8 mouse cellular contexts compared by ENCODE assay signal in the genomic region with DNA sequence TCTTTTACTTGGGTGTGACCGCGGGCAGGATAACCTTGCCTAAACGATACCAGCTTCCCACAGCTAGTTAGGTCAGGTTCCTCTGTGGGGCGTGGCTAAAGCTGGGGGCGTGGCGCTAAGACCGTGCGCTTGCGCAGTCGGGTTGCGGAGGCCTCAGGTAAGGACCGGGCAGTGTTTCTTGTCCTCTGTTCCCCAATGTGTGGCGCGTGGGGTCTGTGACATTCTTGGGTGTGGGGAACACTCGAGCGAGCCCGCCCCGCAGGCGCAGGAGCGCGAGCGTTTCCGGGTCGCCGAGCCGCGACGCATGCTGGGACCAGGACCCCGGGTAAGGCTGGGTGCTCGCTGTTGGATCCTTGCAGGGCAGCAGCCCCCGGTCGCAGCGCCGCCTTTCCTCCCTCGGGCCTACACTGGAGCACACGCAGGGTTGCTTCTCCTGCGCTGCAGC. TPM values are rescaled to one million over a fixed set of nuclear protein-coding genes. Genes with fewer than 3 reads are reported as not detected.
DNase-seq lines count a peak whose midpoint lies in the region; ATAC-seq and TF ChIP-seq lines count a peak whose summit lies in the region.

Gene Cebpzos (plus strand): TSS at position 132 of the 445 bp plus-strand sequence.

- peak within 1 kb of the TSS; percentile 75 for H3K4me3 ChIP-seq in gastrocnemius, adult 2 months
- H3K4me3 ChIP-seq in hindbrain, postnatal 0 days (ENCODE audit: low read length): peak within 1 kb of the TSS; percentile 72
- peak within 1 kb of the TSS; percentile 83 for H3K4me3 ChIP-seq in left cerebral cortex, adult 2 months

- under 1% methylated on average over 37 of the region's 37 CpGs for WGBS in hindbrain, postnatal 0 days

- H3K27ac ChIP-seq in gastrocnemius, adult 2 months: peak within 1 kb of the TSS; percentile 92
- peak within 1 kb of the TSS; percentile 84 for H3K27ac ChIP-seq in hindbrain, postnatal 0 days
- H3K27ac ChIP-seq in left cerebral cortex, adult 2 months: peak within 1 kb of the TSS; percentile 84

- peaks cover 10% of the 10 kb centered on the region; the same call in 1 of the 2 replicates for H3K36me3 ChIP-seq in hindbrain, postnatal 0 days (ENCODE audit: insufficient read depth, low read length)

- H3K9ac ChIP-seq in hindbrain, postnatal 0 days (replicated peaks; ENCODE audit: low read length): peak within 1 kb of the TSS; percentile 87

- peak; percentile 95 for DNase-seq in WW6 (ENCODE audit: low read depth, low spot score)
- DNase-seq in cerebellum, postnatal 4 days (ENCODE audit: low spot score in 2 of 2): peak; percentile 72 to 76
- DNase-seq in gastrocnemius, adult 2 months: peak; percentile 86
- peak; percentile 94 for DNase-seq in hindbrain, postnatal 0 days (ENCODE audit: low spot score)
- peak; percentile 86 to 87 for DNase-seq in left cerebral cortex, adult 2 months (ENCODE audit: extremely low spot score in 1 of 2, low spot score in 2 of 2)
- DNase-seq in right cerebral cortex, adult 2 months (ENCODE audit: low spot score in 2 of 2): peak; percentile 85
- peak; percentile 85 for DNase-seq in urinary bladder, postnatal 14 days (ENCODE audit: low spot score)

- no peaks in the 10 kb centered on the region for H3K9me3 ChIP-seq in hindbrain, postnatal 0 days (ENCODE audit: low read length)

- intact Hi-C loops in gastrocnemius, adult 2 months (cut with DNase I): loop anchor here (2.0 to 5.0 kb wide), 2 partner anchors 20 to 79 kb away; partner anchors contain the start of genes Cebpz, Gpatch11, Heatr5b and Ndufaf7
- intact Hi-C loops in left cerebral cortex, adult 2 months (cut with DNase I): loop anchor here (2.0 kb wide), 2 partner anchors 20 to 82 kb away; partner anchors contain the start of genes Cebpz, Gpatch11, Heatr5b and Ndufaf7

- peak within 1 kb of the TSS; percentile 89 for H3K4me2 ChIP-seq in hindbrain, postnatal 0 days (ENCODE audit: low read depth, low read length)

- TF ChIP-seq CTCF in gastrocnemius, adult 2 months (IDR thresholded peaks at IDR 0.05): no peak
- no peak; the same call in 1 of the 2 replicates for TF ChIP-seq CTCF in hindbrain, postnatal 0 days (IDR thresholded peaks at IDR 0.05; ENCODE audit: low read depth)
- TF ChIP-seq CTCF in left cerebral cortex, adult 2 months (IDR thresholded peaks at IDR 0.05): no peak

- H3K27me3 ChIP-seq in hindbrain, postnatal 0 days (ENCODE audit: insufficient read depth, low read length): no peaks in the 10 kb centered on the region

- peak; percentile 96 for ATAC-seq in hindbrain, postnatal 0 days
- peak; percentile 91 for ATAC-seq in megakaryocyte, adult 5-6 weeks (ENCODE audit: poor library complexity, severe bottlenecking)

- H3K4me1 ChIP-seq in hindbrain, postnatal 0 days (ENCODE audit: insufficient read depth, low read length): peaks cover 10% of the 10 kb centered on the region; the same call in 1 of the 2 replicates

RNA-seq across cellular contexts. Expression of gene Cebpzos, which starts in this region (rescaled TPM):
- total RNA-seq in gastrocnemius, adult 2 months (2021): 10 to 100 TPM; 36.5 to 48.7 TPM
- 18.5 and 32.6 TPM in 2 replicates for total RNA-seq in hindbrain, postnatal 0 days (2014; rRNA removed)
- polyA plus RNA-seq in hindbrain, postnatal 0 days (2015; fragmentation: Nextera tagmentation; extraction: Ambion mirVana): 140 and 149 TPM in 2 replicates
- total RNA-seq in left cerebral cortex, adult 2 months (2021): 10 to 100 TPM; 25.3 to 28.9 TPM
- 28.2 and 36.8 TPM in 2 replicates for total RNA-seq in megakaryocyte, adult 5-6 weeks (2015)
- total RNA-seq in megakaryocyte, adult 5-6 weeks (2017): 36.5 and 56.0 TPM in 2 replicates

Comparison
In these comparisons a context has a peak if more than half of its experiments do, and no peak if none do; other contexts are left out.
1. Peak in every context shown above with its lines: DNase-seq, ATAC-seq, H3K4me3 ChIP-seq and H3K27ac ChIP-seq.